Mouse (Mus musculus) thymus, adult 18-20 months (tissue): ENCODE data around the gene Drd2.

Source experiments
- DNase-seq, 2 experiments: peaks; one replicate each; pipeline ENCODE4 v3.0.0; 2022; ENCODE audit warnings: mixed read lengths in 2 of 2

The Drd2 gene

GRCm38 (mm10) chr9:49456136-49456535 lies 115.7 kb downstream of the Drd2 start:
- no peak for DNase-seq
